Mouse (Mus musculus) gastrocnemius, postnatal 36 days (tissue): Measurements from ENCODE around the gene Btg4. TPM values are rescaled to one million over a fixed set of nuclear protein-coding genes. Genes with fewer than 3 reads are reported as not detected.

ENCODE experiments used
- DNase-seq, 2 experiments: peaks; one replicate each; pipeline ENCODE4 v3.0.0; 2022
- intact Hi-C: fragments of 180-260 bp; cut with DNase I; formaldehyde crosslinking; loops from one replicate; pipeline ENCODE4 v1.15.1; 2025
- long read RNA-seq, 2 experiments: library from polyadenylated mRNA; stranded (forward); transcript quantifications; one replicate each; pipeline ENCODE4 v2.0.0; 2021
- total RNA-seq, 2 experiments: library from RNA; stranded (reverse); gene quantifications; 2 replicates each; pipeline ENCODE4 v1.2.3; 2021

The Btg4 gene
- not detected for total RNA-seq
- long read RNA-seq, experiment 1 = 0 reads
- long read RNA-seq, experiment 2 = 0 reads

- DNase-seq = no peak
Observed at GRCm38 (mm10) chr9:51060601-51061000, at the start of gene Btg4. Gene Btg4, plus strand, starts transcription at chr9:51060901.

GRCm38 (mm10) chr9:51013644-51014043 is 47.1 kb upstream of the Btg4 start:
- intact Hi-C loops = loop anchor here (10.0 kb wide), 1 partner anchor 141 kb away; no protein-coding TSS in a partner anchor

More at GRCm38 (mm10) chr9:51060601-51061000, at the start of gene Btg4:
- intact Hi-C loops = no loop called here

GRCm38 (mm10) chr9:51015732-51016131 is 45.0 kb upstream of the Btg4 start:
- intact Hi-C loops = loop anchor here (10.0 kb wide), 1 partner anchor 139 kb away; no protein-coding TSS in a partner anchor
- no peak for DNase-seq

More at GRCm38 (mm10) chr9:51013644-51014043, 47.1 kb upstream of the Btg4 start:
- DNase-seq = no peak

GRCm38 (mm10) chr9:51019670-51020069 is 41.0 kb upstream of the Btg4 start:
- no peak for DNase-seq

GRCm38 (mm10) chr9:51020351-51020750 is 40.4 kb upstream of the Btg4 start:
- intact Hi-C loops = no loop called here

More at GRCm38 (mm10) chr9:51019670-51020069, 41.0 kb upstream of the Btg4 start:
- intact Hi-C loops = loop anchor here (10.0 kb wide), 1 partner anchor 135 kb away; no protein-coding TSS in a partner anchor

GRCm38 (mm10) chr9:51021123-51021795 is 39.4 kb upstream of the Btg4 start:
- intact Hi-C loops = no loop called here
- DNase-seq = no peak

More at GRCm38 (mm10) chr9:51020351-51020750, 40.4 kb upstream of the Btg4 start:
- DNase-seq = no peak

GRCm38 (mm10) chr9:51026952-51027351 is 33.7 kb upstream of the Btg4 start:
- intact Hi-C loops = no loop called here
- DNase-seq = no peak

GRCm38 (mm10) chr9:51030147-51030546 is 30.6 kb upstream of the Btg4 start:
- no peak for DNase-seq
- intact Hi-C loops = no loop called here

- DNase-seq = no peak
- intact Hi-C loops = no loop called here
Observed at GRCm38 (mm10) chr9:51031603-51032002, 29.1 kb upstream of the Btg4 start.

GRCm38 (mm10) chr9:51032291-51032690 is 28.4 kb upstream of the Btg4 start:
- intact Hi-C loops = no loop called here
- no peak for DNase-seq

GRCm38 (mm10) chr9:51032785-51033529 is 27.7 kb upstream of the Btg4 start:
- no peak for DNase-seq
- intact Hi-C loops = no loop called here

- intact Hi-C loops = no loop called here
- no peak for DNase-seq
Observed at GRCm38 (mm10) chr9:51041491-51041980, 19.2 kb upstream of the Btg4 start.

- no peak for DNase-seq
- intact Hi-C loops = no loop called here
Observed at GRCm38 (mm10) chr9:51042136-51042535, 18.6 kb upstream of the Btg4 start.

- intact Hi-C loops = no loop called here
- no peak for DNase-seq
Observed at GRCm38 (mm10) chr9:51052180-51052579, 8.5 kb upstream of the Btg4 start.

- intact Hi-C loops = no loop called here
- no peak for DNase-seq
Observed at GRCm38 (mm10) chr9:51056360-51057324, 4.1 kb upstream of the Btg4 start.

- DNase-seq = no peak
- intact Hi-C loops = no loop called here
Observed at GRCm38 (mm10) chr9:51058951-51059521, 1.7 kb upstream of the Btg4 start.

- DNase-seq = no peak
- intact Hi-C loops = no loop called here
Observed at GRCm38 (mm10) chr9:51068202-51068601, 7.5 kb downstream of the Btg4 start.

- intact Hi-C loops = no loop called here
- no peak for DNase-seq
Observed at GRCm38 (mm10) chr9:51070801-51071200, 10.1 kb downstream of the Btg4 start.

- intact Hi-C loops = no loop called here
- no peak for DNase-seq
Observed at GRCm38 (mm10) chr9:51075780-51076179, 15.1 kb downstream of the Btg4 start.
